Mouse (Mus musculus): ENCODE measurements around the gene Hormad2. TPM values are rescaled to one million over a fixed set of nuclear protein-coding genes. Genes with fewer than 3 reads are reported as not detected.

Gene Hormad2
- total RNA-seq, 2 experiments from 2014 or later, result 2.7 TPM; not detected in 1

DNA sequence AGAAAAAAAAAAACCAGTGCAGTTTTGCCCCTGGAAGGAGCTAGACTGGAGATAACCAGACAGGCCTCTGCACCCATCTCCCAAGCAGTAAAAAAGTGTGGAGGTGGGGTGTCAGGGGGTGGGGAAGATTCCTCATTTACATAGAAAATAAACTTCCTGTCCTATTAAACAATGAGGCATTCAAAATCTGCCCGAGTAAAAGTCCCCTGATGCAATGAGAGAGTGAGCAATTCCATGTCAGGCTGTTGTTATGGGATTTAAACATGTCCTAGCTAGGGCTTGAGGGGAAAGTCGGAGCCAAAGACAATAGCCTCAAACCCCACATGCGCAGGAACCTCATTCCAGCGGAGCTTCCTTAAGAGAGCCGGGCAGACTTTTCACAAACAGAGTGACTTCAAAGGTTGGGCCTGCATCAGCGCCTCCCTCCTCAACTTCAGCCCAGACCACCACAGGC, 132.8 kb downstream of the Hormad2 start:
- ATAC-seq (replicated peaks; ENCODE audit: poor library complexity, severe bottlenecking), result no peak

DNA sequence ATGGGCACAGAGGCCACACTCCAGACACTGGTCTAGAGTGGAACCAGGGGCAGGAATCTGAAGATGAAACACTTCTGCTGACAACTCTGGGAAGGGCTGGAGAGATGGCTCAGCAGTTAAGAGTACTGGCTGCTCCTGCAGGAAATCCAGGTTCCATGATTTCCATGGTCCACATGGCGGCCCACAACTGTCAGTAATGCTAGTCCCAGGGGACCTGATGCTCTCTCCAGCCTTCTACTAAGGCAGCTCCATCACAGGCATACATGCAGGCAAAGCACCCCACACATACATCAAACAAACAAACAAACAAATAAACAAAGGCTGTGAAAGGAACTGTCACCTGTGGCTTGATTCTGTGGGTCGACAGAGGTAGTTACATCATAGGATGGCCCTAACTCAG, 134.8 kb downstream of the Hormad2 start:
- ATAC-seq (replicated peaks; ENCODE audit: poor library complexity, severe bottlenecking), result no peak

DNA sequence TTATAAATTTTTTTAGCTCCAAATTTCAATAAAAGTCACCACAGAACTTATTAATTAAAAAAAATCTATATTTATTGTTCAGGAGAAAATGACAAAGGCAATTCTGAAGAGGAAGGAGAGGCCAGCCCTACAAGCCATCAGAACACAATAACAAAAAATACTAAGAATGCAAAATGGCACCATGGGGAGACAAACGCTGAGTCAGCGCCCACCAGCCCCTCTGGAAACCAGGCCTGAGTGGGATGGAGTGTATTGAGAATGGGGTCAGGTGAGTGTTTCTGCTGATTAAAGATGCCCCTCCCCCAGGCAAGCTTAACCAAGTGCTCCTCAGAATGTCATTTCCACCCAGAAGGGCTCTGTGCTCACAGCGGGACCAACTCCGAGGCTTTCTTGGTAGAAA, 135.8 kb downstream of the Hormad2 start:
- ATAC-seq (replicated peaks; ENCODE audit: poor library complexity, severe bottlenecking), result no peak

DNA sequence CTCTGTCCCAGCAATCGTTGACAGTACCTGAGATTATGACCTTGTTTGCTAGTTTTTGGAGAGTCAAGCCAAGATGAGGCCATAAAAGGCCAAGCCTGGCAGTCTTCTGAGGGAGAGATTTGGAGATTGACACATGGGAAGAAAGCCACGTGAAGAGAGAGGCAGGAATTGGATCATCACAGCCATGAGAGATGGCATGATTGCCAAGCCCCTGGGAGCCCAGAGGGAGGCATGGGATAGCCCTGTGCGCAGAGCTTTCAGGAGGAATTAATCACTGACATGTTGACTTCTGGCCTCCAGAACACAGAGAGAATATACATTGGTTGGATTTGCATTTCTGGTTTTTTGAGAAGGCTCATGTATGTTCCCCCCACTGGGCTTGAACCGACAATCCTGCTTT, 136.7 kb downstream of the Hormad2 start:
- no peak for ATAC-seq (replicated peaks; ENCODE audit: poor library complexity, severe bottlenecking)

DNA sequence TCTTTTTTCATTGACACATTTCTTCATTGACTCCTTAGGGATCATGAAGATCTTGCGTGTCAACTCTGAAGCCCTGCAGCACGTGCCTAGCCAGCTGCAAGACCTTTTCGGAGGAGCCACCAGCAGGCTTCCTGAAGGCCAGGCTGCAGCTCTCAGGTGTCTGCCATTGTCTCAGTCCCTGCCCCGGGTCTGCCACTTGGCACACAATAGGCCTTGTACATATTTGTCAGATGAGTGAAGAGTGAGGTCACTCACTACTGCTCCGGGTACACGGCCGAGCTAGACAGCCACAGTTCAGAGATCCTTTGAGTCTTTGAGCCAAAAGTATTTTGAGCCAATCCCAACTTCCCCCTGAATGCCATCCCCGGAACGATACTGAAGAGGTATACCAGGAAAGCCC, 137.9 kb downstream of the Hormad2 start:
- ATAC-seq (replicated peaks; ENCODE audit: poor library complexity, severe bottlenecking), result no peak

DNA sequence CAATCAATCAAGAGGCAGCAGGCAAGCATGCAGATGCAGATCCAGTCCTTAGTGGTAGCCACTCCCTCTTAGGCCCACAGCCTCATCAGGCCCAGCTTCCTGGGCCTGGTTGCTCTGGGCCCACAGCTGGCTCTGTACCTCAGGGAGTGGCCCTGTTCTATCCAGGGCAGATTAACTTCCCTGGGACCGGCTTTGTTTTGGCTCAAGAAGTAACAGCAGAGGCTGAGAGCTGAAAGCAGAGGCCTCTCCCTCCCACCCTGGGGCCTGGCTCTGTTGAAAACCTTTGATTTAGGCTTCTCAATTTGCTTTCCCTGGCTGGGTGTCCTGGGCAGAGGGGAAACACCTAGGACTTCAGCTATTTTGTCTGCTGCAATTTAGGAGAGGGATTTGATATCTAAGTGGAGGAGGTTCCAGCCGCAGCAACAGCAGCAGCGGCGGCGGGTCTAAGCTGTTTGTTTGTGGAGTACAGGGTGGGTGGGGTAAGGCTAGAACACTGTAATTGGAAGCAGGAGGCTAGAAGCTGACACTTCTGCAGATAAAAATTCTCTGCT, 138.5 kb downstream of the Hormad2 start:
- no peak for ATAC-seq (replicated peaks; ENCODE audit: poor library complexity, severe bottlenecking)

DNA sequence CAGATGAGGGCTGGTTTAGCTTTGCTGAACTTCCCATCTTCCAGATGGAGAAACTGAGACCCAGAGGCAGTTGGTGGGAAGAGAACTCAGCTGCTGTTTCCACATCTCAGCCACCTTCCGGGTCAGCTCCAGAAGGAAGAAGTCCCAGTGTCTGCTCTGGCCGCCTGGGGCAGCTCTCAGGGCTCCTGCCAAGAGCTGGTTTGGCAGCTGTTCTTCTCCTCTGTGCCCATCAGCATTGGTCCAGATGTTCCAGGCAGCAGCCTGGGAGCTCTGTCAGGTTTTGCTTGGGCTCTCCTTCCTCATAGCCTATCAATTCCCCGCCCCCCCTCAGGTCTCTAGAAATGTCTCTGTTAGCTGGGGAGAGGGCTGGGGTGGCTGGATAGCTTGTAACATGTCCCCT, 140.2 kb downstream of the Hormad2 start:
- no peak for ATAC-seq (replicated peaks; ENCODE audit: poor library complexity, severe bottlenecking)

DNA sequence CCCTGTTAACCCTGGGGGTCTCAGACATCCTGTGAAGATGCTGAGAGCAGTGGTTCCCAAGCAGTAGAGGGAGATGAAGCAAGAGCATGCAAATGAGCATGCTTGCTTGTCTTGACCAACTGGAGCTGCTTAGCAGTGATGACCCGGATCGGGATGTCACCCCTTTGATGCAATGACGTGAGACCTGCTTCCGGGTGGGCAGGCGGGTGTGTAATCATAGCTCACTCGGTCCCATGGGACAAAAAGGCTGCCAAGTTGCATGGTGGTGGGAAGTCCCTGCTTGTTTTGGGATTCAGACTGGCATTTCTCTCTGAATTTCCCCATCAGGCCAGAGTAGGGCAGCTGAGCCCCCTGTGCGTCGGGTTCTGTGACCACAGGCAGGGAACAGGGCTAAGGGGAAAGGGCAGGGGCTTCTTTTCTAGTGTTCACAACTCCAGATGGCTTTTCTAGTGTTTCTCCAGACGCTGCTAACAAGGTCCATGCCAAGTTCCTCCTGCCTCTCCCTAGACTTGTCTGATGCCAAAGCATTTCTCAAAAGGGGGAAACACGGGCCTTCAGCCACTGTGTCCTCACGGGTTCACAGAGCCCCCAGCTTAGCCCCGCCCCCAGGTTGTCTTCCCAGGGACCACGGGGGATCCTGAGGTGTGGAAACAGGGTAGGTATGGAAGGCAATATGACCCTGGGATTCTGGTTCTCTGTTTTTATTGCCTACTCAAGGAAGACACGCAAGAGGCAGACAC, 141.0 kb downstream of the Hormad2 start:
- ATAC-seq (replicated peaks; ENCODE audit: poor library complexity, severe bottlenecking), result no peak

DNA sequence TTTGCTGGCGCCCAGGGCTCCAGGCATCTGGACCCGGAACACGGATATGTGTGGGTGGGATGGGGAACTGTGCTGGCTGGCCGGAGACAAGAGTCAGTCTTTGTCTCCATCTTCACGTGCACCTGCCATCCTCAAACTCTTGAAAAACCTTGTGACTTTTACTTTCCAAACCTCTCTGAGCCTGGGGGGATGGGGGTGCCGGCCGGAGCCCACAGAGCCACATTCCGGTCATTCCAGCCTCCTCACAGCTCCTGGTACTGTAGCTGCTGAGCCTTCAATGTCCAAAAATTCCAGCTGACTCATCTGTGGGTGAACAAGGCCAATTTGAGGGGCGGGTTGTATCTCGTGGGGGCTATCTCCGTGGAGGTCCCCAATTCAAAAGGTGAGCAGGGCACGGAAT, 141.7 kb downstream of the Hormad2 start:
- ATAC-seq (replicated peaks; ENCODE audit: poor library complexity, severe bottlenecking), result no peak

DNA sequence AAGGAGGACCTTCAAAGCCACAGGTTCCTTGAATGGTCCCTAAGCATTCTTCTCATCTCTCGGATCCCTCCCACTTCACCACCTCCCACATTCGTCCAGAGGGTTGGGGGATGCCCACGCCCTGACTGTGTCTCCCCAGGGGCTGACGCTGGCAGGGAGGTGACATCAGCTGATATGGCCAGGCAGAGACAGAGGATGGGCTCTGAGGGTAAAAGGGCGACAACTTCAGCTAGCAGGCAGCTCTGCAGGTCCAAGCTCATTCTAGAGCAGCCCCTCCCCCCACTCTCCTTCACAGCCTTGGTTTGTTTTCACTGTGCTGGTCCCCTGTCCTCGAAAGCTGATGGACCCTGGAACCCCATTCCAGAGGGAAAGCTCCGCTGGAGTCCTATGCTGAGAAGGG, 142.3 kb downstream of the Hormad2 start:
- no peak for ATAC-seq (replicated peaks; ENCODE audit: poor library complexity, severe bottlenecking)

DNA sequence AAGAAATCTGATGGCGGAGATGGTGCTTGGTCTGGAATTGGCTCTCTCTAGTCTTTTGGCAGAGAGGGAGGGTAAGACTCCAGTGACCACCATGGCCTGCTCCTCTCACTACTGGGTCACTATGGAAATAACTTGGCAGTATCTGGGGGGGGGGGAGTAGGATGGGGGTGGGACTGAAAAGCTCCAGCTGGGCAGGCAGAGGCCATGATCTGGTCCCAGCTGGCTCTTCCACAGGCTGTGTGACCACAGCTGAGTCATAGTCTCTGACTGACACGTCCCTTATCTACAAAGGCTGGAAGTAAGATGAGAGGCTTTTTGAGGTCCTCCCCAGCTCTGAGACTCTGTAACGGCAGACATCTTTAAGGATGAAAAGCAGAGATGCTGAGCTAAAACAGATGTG, 143.2 kb downstream of the Hormad2 start:
- no peak for ATAC-seq (replicated peaks; ENCODE audit: poor library complexity, severe bottlenecking)

DNA sequence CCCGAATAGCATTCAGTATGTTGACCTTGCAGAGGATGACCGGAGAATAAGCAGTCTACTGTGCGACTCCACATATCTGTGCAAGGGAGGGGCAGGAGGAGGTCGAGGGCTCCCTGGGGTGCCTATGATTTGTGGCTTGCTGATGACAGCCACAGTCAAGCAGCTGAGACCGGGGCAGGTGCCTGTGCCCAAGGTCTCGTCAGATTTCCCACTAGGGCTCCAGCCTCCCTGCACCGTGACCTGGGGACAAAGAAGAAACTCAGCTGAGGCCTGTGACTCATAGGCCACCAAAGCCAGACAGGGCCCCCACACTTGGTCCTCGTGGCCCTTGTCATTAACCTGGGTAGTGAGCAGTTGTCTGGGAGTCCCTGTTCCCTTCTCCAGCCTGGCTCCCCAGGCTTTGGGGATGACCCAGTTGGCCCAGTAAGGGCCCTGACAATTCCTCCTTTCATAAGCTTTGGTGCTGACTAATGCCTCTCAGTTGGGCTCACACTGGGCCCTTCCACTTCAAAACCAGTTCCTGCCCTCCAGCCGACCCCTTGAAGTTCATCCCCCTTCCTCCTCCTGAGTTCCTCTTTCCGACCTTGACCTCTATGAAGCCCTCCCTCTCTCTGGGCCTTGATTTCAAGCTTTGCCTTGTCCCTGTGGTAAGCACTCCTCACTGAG, 144.2 kb downstream of the Hormad2 start:
- peak; percentile 49 for ATAC-seq (replicated peaks; ENCODE audit: poor library complexity, severe bottlenecking)

Other genes with a start within 250 kb of the Hormad2 start
- not detected in 2 replicates for gene Castor1, start 222.9 kb downstream of the Hormad2 start, total RNA-seq (2014; fragmentation: Nextera tagmentation)
- gene Castor1, start 222.9 kb downstream of the Hormad2 start, total RNA-seq (2017), result 0.10 TPM in 1 of 2 replicates, not detected in the other
- 6.4 and 10.8 TPM in 2 replicates for gene Osm, start 204.7 kb downstream of the Hormad2 start, total RNA-seq (2014; fragmentation: Nextera tagmentation)
- 16.6 and 18.9 TPM in 2 replicates for gene Osm, start 204.7 kb downstream of the Hormad2 start, total RNA-seq (2017)
- 0.38 and 0.56 TPM in 2 replicates for gene Lif, start 183.5 kb downstream of the Hormad2 start, total RNA-seq (2014; fragmentation: Nextera tagmentation)
- gene Lif, start 183.5 kb downstream of the Hormad2 start, total RNA-seq (2017), result 0.86 and 1.2 TPM in 2 replicates
- gene Mtmr3, start 153.8 kb upstream of the Hormad2 start, total RNA-seq (2014; fragmentation: Nextera tagmentation), result 47.6 and 48.6 TPM in 2 replicates
- gene Mtmr3, start 153.8 kb upstream of the Hormad2 start, total RNA-seq (2017), result 57.7 and 76.1 TPM in 2 replicates
- gene Gm11032, start 179.0 kb upstream of the Hormad2 start, total RNA-seq (2014; fragmentation: Nextera tagmentation), result not detected in 2 replicates
- gene Gm11032, start 179.0 kb upstream of the Hormad2 start, total RNA-seq (2017), result not detected in 2 replicates
- 36.3 and 36.4 TPM in 2 replicates for gene Ascc2, start 196.6 kb upstream of the Hormad2 start, total RNA-seq (2014; fragmentation: Nextera tagmentation)
- gene Ascc2, start 196.6 kb upstream of the Hormad2 start, total RNA-seq (2017), result 23.1 and 23.7 TPM in 2 replicates

All from granulocyte monocyte progenitor cell, adult 5-6 weeks (primary cell).